Mouse (Mus musculus) adrenal gland, postnatal 4 days (tissue): ENCODE results near the gene Stx5a. TPM values are rescaled to one million over a fixed set of nuclear protein-coding genes. Genes with fewer than 3 reads are reported as not detected.
A peak's percentile ranks its signal among the peaks of the same experiment; 100 is the strongest.

Experiments
- DNase-seq, 2 experiments: peaks; one replicate each; pipeline ENCODE4 v3.0.0; 2021 to 2022; ENCODE audit warnings: low spot score in 2 of 2, mixed read lengths in 2 of 2
- microRNA-seq: library from miRNA; unstranded; fragments of <30 nt; microRNA quantifications from one replicate; pipeline ENCODE4 v1.2.0, GENCODE M21; 2021
- total RNA-seq, 2 experiments: library from RNA; stranded (reverse); gene quantifications; 2 replicates each; pipeline ENCODE4 v1.2.3; 2021

The Stx5a gene
- total RNA-seq, 2 experiments from 2014 or later = 118 to 125 TPM

DNA sequence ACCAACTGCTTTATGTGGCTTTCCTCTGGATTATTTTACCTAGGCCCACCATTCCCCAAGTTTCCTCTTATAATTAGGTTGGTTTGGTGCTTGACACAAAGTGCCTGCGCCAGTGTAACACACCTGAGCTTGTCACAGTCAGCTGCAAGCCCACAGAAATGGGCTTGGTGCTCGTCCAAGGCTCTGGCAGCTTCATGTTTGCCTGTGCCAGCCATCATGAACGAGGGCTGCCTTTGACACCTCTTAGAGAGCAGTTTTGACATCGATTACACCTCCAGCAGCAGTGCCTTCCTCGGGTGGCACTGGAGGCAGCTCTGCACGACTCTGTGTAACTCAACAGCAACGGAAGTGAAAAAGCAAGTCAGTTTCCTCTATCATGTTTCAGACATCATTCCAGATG, 49.0 kb downstream of the Stx5a start:
- DNase-seq = no peak

GRCm38 (mm10) chr19:8798264-8798946, 57.2 kb downstream of the Stx5a start, which contains the start of gene Polr2g:
Gene Polr2g, minus strand, starts transcription at chr19:8798577.
- DNase-seq = peak; percentile 77 to 81

GRCm38 (mm10) chr19:8798947-8799315, 57.7 kb downstream of the Stx5a start:
- DNase-seq = no peak

GRCm38 (mm10) chr19:8802130-8802821, 61.1 kb downstream of the Stx5a start, which contains the start of gene Zbtb3:
Gene Zbtb3, plus strand, starts transcription at chr19:8802555.
- peak; percentile 64 to 92 for DNase-seq

GRCm38 (mm10) chr19:8803204-8803780, 62.1 kb downstream of the Stx5a start:
- DNase-seq = no peak

DNA sequence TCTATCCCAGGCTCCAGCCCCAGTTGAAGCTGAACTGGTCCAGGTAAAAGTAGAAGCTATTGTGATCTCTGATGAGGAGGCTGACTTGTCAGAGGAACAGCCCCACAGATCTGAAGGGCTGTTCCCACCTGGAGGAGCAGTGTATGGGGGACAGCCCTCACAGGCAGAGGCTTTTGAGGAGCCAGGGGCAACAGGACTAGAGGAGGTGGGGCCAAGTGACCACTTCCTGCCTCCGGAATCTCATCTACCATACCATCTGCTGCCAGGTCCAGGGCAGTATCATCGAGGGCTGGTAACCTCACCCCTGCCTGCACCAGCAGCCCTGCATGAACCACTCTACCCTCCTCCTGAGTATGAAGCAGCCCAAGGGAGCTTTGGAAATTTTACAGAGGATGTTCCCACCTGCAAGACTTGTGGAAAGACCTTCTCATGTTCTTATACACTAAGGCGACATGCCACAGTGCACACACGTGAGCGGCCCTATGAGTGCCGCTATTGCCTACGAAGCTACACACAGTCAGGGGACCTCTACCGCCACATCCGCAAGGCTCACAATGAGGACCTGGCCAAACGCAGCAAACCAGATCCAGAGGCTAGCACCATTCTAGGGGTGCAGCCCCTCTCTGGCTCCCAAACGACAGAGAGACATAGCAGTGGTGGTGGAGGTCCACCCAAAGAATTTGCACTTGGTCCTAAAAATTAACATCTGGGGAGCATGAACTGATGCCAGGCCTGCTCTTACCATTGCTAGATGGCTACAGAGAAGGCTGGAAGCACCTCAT, 62.9 kb downstream of the Stx5a start:
- DNase-seq = no peak

Small RNAs within 50 kb of the gene (microRNA-seq; reads per million reads assigned to microRNA genes)
- not detected for gene Mir6992

Other genes starting within 250 kb of the Stx5a start
- 10 to 100 TPM in 1 of 2 experiments, under 1 TPM in 1; 0.87 to 12.2 TPM for gene Slc22a8, start 150.2 kb upstream of the Stx5a start, total RNA-seq
- gene Slc22a6, start 123.4 kb upstream of the Stx5a start, total RNA-seq = 1 to 10 TPM in 1 of 2 experiments, under 1 TPM in 1; 0.20 to 7.5 TPM
- gene Chrm1, start 77.6 kb upstream of the Stx5a start, total RNA-seq = 1 to 10 TPM; 2.7 to 3.0 TPM
- gene Slc3a2, start 18.0 kb upstream of the Stx5a start, total RNA-seq = 100 to 1,000 TPM; 161 to 174 TPM
- gene Wdr74, start 5.6 kb upstream of the Stx5a start, total RNA-seq = 10 to 100 TPM; 64.2 to 64.3 TPM
- gene 1700092M07Rik, start 695 bp upstream of the Stx5a start, total RNA-seq = 1 to 10 TPM; 2.3 to 2.5 TPM
- gene Nxf1, start 15.7 kb downstream of the Stx5a start, total RNA-seq = 100 to 1,000 TPM; 124 to 145 TPM
- 100 to 1,000 TPM; 102 to 103 TPM for gene Tmem223, start 29.6 kb downstream of the Stx5a start, total RNA-seq
- gene Tmem179b, start 33.1 kb downstream of the Stx5a start, total RNA-seq = 10 to 100 TPM; 65.4 to 68.6 TPM
- gene Taf6l, start 45.0 kb downstream of the Stx5a start, total RNA-seq = 10 to 100 TPM; 18.3 to 18.9 TPM
- gene Polr2g, start 57.2 kb downstream of the Stx5a start, total RNA-seq = 100 to 1,000 TPM; 103 TPM
- gene Zbtb3, start 61.1 kb downstream of the Stx5a start, total RNA-seq = 1 to 10 TPM; 2.0 to 2.4 TPM
- 10 to 100 TPM; 32.1 to 34.3 TPM for gene Ttc9c, start 77.9 kb downstream of the Stx5a start, total RNA-seq
- 10 to 100 TPM; 73.5 to 83.1 TPM for gene Hnrnpul2, start 78.6 kb downstream of the Stx5a start, total RNA-seq
- gene AC129217.1, start 88.4 kb downstream of the Stx5a start, total RNA-seq = not detected
- gene Bscl2, start 96.1 kb downstream of the Stx5a start, total RNA-seq = 100 to 1,000 TPM in 1 of 2 experiments, 10 to 100 TPM in 1; 91.5 to 102 TPM
- 10 to 100 TPM; 14.5 to 16.3 TPM for gene Gng3, start 97.8 kb downstream of the Stx5a start, total RNA-seq
- gene Lrrn4cl, start 109.4 kb downstream of the Stx5a start, total RNA-seq = 1 to 10 TPM; 3.5 to 4.2 TPM
- 100 to 1,000 TPM; 217 to 224 TPM for gene Ubxn1, start 130.1 kb downstream of the Stx5a start, total RNA-seq
- gene Uqcc3, start 139.5 kb downstream of the Stx5a start, total RNA-seq = 10 to 100 TPM; 56.6 to 59.1 TPM
- 10 to 100 TPM; 11.8 to 12.7 TPM for gene Lbhd1, start 142.3 kb downstream of the Stx5a start, total RNA-seq
- gene Gm49403, start 142.5 kb downstream of the Stx5a start, total RNA-seq = not detected
- 10 to 100 TPM; 36.7 to 37.7 TPM for gene 1810009A15Rik, start 147.4 kb downstream of the Stx5a start, total RNA-seq
- gene Gm49416, start 147.5 kb downstream of the Stx5a start, total RNA-seq = 1 to 10 TPM; 2.8 to 3.3 TPM
- gene Ints5, start 151.6 kb downstream of the Stx5a start, total RNA-seq = 10 to 100 TPM; 29.6 to 30.9 TPM
- gene Ganab, start 156.7 kb downstream of the Stx5a start, total RNA-seq = 100 to 1,000 TPM; 183 to 194 TPM
- 10 to 100 TPM; 56.2 to 56.8 TPM for gene B3gat3, start 179.0 kb downstream of the Stx5a start, total RNA-seq
- gene Rom1, start 187.9 kb downstream of the Stx5a start, total RNA-seq = 10 to 100 TPM; 13.3 to 15.3 TPM
- 10 to 100 TPM; 65.2 to 72.1 TPM for gene Eml3, start 188.1 kb downstream of the Stx5a start, total RNA-seq
- gene Mta2, start 200.5 kb downstream of the Stx5a start, total RNA-seq = 100 to 1,000 TPM; 141 to 144 TPM
- 10 to 100 TPM; 23.2 to 26.9 TPM for gene Tut1, start 212.4 kb downstream of the Stx5a start, total RNA-seq
- gene Eef1g, start 225.6 kb downstream of the Stx5a start, total RNA-seq = 100 to 1,000 TPM; 505 to 508 TPM
- gene Ahnak, start 247.9 kb downstream of the Stx5a start, total RNA-seq = 100 to 1,000 TPM; 125 to 131 TPM